Mouse (Mus musculus) spleen, adult 2 months (tissue): Measurements from ENCODE around the gene Ankrd33.

Source experiments
- CTCF ChIP-seq: fragments of 200-500 bp; IDR thresholded peaks from 2 replicates; pipeline ENCODE4 v1.5.1; 2011; ENCODE audit warnings: mild to moderate bottlenecking, inconsistent platforms; ENCODE audit not compliant: insufficient read depth, insufficient read length, insufficient replicate concordance; ENCODE audit errors: extremely low read depth
- POLR2A ChIP-seq: fragments of 200-500 bp; IDR thresholded peaks from 2 replicates; pipeline ENCODE4 v1.6.1; 2011; ENCODE audit warnings: low read depth, low read length, inconsistent platforms

DNA sequence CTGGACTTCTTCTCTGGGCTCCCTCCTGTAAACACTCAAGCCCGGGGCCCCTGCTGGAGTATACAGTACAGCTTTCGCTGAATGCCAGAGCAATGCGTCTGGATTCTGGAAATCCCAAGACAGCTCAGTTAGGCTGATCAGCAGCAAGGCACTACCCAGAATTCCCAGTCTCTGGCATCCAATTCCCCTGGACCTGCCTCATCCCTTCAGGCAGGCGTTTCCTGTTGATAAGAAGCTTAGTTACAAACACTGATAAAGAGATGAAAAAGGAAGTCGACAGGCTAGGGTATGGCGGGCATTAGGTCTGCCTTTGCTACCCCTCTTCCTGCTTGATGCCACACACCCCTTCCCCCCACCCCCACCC lies 32.3 kb downstream of the Ankrd33 start:
- TF ChIP-seq CTCF (no peak), POLR2A (no peak)
